Mouse (Mus musculus) thymus, adult 2 months (tissue): ENCODE results near the gene Sumo3.

ENCODE experiments used
- CTCF ChIP-seq: fragments of 200-500 bp; IDR thresholded peaks from 2 replicates; pipeline ENCODE4 v1.5.1; 2012; ENCODE audit warnings: mild to moderate bottlenecking, control low read depth, low read length, moderate library complexity, borderline replicate concordance; ENCODE audit not compliant: control insufficient read depth, poor library complexity, insufficient read depth; ENCODE audit errors: extremely low read depth
- POLR2A ChIP-seq: fragments of 200-500 bp; IDR thresholded peaks from 2 replicates; pipeline ENCODE4 v1.6.1; 2012; ENCODE audit warnings: mild to moderate bottlenecking, low read length, control low read depth, moderate library complexity; ENCODE audit not compliant: control insufficient read depth, poor library complexity, insufficient read depth; ENCODE audit errors: extremely low read depth

DNA sequence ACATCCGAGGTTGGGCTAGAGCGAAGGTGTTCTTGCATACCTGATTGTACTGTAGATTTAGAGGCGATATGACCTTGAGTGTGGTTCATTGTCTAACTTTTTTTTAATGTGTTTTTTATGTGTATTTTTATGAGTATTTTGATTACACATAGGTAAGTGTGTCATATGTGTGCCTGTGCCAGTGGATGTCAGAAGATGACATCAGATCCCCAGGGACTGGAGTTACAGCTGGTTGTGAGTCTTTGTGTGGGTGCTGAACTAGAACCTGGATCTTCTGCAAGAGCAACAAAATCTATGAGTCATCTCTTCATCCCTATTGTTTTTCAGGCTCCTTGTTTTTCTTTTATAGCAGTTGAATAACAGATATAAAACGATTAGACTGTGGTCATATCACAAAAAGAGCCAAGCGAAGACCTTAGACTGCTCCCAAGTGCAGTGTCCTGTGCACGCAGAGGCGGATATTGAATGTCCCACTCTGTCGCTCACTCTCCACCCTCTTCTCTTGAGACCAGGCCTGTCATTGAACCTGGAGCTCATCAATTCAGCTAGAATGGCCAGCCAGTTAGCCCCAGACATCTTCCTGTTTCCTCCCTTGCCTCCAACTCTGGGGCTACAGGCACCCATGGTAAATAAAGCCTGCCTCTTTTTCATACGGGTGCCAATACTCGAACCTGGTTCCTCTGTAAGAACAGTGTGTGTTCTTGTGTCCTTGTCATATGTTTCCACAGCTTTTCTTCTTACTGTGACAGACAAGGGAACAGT lies 17.9 kb downstream of the Sumo3 start:
- TF ChIP-seq CTCF (no peak), POLR2A (no peak)
